Mouse (Mus musculus) G1E (cell line): Measurements from ENCODE around the gene Yod1. TPM values are rescaled to one million over a fixed set of nuclear protein-coding genes. Genes with fewer than 3 reads are reported as not detected.

ENCODE experiments used
- ATAC-seq: 2 replicates; pipeline ENCODE4 v1.8.0; 2016; ENCODE audit warnings: mild to moderate bottlenecking; ENCODE audit not compliant: insufficient number of reproducible peaks, poor library complexity, low FRiP score, severe bottlenecking; ENCODE audit errors: extremely low read depth
- DNase-seq: peaks from one replicate; pipeline ENCODE4 v3.0.0; 2012; ENCODE audit warnings: low spot score
- H3K27me3 ChIP-seq: 2 replicates; pipeline ENCODE4 v1.6.1; 2012; ENCODE audit warnings: mild to moderate bottlenecking, low read length, inconsistent platforms; ENCODE audit not compliant: insufficient read depth
- H3K36me3 ChIP-seq: replicated peaks from 2 replicates; pipeline ENCODE3; 2012; ENCODE audit warnings: mild to moderate bottlenecking, inconsistent platforms
- H3K4me1 ChIP-seq: 2 replicates; pipeline ENCODE4 v1.6.1; 2012; ENCODE audit warnings: low read depth, low read length, inconsistent platforms, mixed read lengths; ENCODE audit not compliant: insufficient read depth
- H3K4me3 ChIP-seq: 2 replicates; pipeline ENCODE4 v1.5.1; 2012; ENCODE audit warnings: low read depth, mild to moderate bottlenecking, inconsistent platforms, low read length, moderate library complexity, mixed read lengths
- H3K9me3 ChIP-seq: replicated peaks from 2 replicates; pipeline ENCODE4 v1.6.1; 2012; ENCODE audit warnings: inconsistent platforms
- CTCF ChIP-seq: IDR thresholded peaks from 2 replicates; pipeline ENCODE4 v1.5.1; 2012; ENCODE audit warnings: low read depth, low read length, inconsistent platforms, mixed read lengths
- GATA1 ChIP-seq: IDR thresholded peaks from 2 replicates; pipeline ENCODE4 v1.6.1; 2012; ENCODE audit warnings: borderline replicate concordance, low read length, inconsistent platforms, mixed read lengths
- GATA2 ChIP-seq: IDR thresholded peaks from 2 replicates; pipeline ENCODE4 v1.6.1; 2012; ENCODE audit warnings: low read depth, low read length, inconsistent platforms, borderline replicate concordance
- POLR2AphosphoS5 ChIP-seq: IDR thresholded peaks from 2 replicates; pipeline ENCODE4 v1.6.1; 2012; ENCODE audit warnings: low read depth, low read length, inconsistent platforms; ENCODE audit not compliant: insufficient replicate concordance
- TAL1 ChIP-seq: conservative IDR thresholded peaks from 2 replicates; pipeline ENCODE4 v1.6.1; 2012; ENCODE audit warnings: low read depth, low read length, inconsistent platforms, mixed read lengths
- polyA plus RNA-seq: library from polyadenylated mRNA; stranded (reverse); fragments of >175 nt; gene quantifications from 2 replicates; pipeline ENCODE4 v1.2.3, GENCODE M21; 2012
- total RNA-seq, 2 experiments: library from RNA; stranded (forward) in 1 of 2; stranded (reverse) in 1 of 2; fragments of 200-1000 nt in 1 of 2; fragments of >200 nt in 1 of 2; fragmentation: Nextera tagmentation in 1 of 2; gene quantifications; 2 replicates each; pipeline ENCODE4 v1.2.3; 2014 to 2017

The Yod1 gene
- total and polyA plus RNA-seq, 3 experiments, result 2.7 to 30.8 (median 21.3) TPM

DNA sequence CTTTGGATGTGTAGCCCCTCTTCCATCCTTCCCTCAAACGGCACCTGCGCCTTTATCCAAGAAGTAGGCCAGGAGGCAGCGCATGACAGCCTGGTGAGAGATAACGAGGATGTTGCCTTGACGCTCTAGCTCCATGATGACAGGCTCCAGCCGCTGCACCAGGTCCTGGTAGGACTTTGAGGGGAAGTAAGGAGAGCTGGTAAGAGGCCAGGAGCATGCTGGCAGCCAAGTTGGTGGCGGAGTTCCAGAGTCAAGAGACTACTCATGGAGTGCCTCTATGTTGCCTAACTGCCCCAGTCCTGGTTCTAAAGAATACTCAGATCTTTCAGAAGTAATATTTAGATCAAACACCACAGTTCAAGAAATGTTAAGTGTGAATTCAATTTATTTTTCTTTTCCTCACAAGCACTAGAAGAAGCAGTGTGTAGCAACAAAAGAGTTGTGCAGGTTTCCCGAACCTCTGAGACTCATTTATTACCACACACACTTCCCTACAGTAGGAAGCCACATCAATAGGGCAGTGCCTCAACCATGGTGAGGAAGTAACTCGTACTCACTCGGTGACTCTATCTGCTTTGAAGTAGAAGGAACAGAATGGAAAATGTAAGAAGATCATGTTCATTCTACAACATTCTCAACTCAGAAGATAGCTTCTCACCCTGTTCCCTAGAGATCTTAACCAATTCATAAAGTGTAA is 17.0 kb upstream of the Yod1 start:
- Histone ChIP-seq H3K36me3 (peaks cover 94% of the 10 kb centered on the region), H3K9me3 (no peaks in the 10 kb centered on the region), H3K4me1 (no peaks in the 10 kb centered on the region), H3K4me3 (no peak overlapping the region), H3K27me3 (no peaks in the 10 kb centered on the region)
- no peak for ATAC-seq
- no peak for DNase-seq
- TF ChIP-seq GATA1, result no peak
- TF ChIP-seq POLR2AphosphoS5, result no peak
- no peak for TF ChIP-seq CTCF
- TF ChIP-seq GATA2, result no peak
- TF ChIP-seq TAL1, result no peak

DNA sequence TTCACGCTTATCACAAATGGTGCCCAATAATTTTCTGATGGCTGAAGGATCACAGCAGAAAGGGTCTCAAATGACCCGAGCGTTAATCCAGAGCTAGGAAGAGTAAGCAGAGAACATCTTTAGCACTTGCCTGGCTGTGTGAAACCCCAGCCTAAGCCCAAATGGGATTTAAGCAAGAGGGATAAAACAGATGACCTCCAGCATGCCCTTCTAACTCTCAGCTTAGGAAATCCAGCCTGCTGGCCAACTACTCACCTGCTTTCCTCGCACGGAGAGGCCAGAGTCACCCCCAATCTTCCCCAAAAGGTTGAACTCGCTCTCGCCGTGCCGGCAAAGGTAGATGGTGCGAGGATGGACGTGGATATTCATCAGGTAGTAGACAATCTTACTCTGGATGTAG is 15.2 kb upstream of the Yod1 start:
- Histone ChIP-seq H3K27me3 (no peaks in the 10 kb centered on the region), H3K36me3 (peaks cover 96% of the 10 kb centered on the region), H3K9me3 (no peaks in the 10 kb centered on the region), H3K4me1 (no peaks in the 10 kb centered on the region), H3K4me3 (no peak overlapping the region)
- no peak for TF ChIP-seq GATA2
- TF ChIP-seq CTCF, result no peak
- TF ChIP-seq GATA1, result no peak
- no peak for TF ChIP-seq TAL1
- no peak for TF ChIP-seq POLR2AphosphoS5
- ATAC-seq, result no peak
- no peak for DNase-seq

DNA sequence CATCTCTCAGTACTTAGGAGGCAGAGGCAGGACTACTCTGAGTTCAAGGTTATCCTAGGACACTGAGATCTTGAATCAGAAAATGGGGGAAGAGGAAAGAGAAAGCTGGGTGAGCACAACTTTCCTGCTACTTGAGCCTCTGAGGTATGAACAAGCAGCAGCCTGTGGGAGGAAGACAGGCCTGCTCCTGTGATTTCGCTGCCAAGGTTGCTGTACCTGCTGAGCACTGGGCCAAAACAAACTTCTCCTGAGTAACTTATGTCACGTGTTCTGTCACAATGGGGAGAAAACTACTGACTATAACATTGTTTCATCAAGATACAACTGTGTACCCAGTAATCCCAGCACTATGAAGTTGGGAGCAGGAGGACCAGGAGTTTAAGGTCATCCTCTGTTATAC is 13.5 kb upstream of the Yod1 start:
- no peak for DNase-seq
- peaks cover 96% of the 10 kb centered on the region for H3K36me3 ChIP-seq
- H3K4me3 ChIP-seq, result no peak overlapping the region
- TF ChIP-seq GATA1, result no peak
- no peak for TF ChIP-seq GATA2
- no peak for TF ChIP-seq POLR2AphosphoS5
- TF ChIP-seq CTCF, result no peak
- TF ChIP-seq TAL1, result no peak
- H3K27me3 ChIP-seq, result no peaks in the 10 kb centered on the region
- no peaks in the 10 kb centered on the region for H3K4me1 ChIP-seq
- H3K9me3 ChIP-seq, result no peaks in the 10 kb centered on the region
- no peak for ATAC-seq

DNA sequence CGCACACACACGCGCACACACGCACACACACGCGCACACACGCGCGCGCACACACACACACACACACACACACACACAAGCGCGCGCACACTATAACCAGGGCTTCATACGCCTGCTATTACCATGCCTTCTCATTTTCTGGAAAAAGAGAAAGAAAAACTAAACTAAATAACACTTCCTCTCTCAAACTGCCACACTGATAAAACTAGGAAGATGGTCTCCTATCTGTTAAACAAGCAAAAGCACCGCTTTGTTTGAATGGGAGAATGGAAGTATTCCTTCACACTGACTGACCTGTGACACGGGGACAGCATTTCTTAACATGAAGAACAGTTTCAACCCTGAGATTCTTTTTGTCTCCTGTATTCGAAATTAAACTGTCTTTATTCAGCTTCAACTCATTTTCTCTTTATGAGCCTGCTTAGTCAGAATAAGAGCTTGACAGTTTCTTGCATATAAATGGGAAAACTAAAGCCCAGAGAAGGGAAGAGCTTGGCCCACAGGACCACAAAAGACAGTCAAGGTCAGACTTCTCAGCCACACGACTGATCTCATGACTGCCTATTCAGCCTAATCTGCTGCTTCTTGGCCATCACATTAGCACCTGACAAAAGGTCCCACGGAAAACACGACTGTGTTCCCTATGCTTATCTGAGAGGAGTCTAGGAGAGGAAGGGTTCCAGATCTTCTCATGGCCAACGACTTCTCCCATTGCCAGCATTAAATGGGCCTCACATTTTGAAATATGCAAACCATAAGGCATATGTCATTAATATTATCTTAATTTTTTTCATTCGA is 6.6 kb upstream of the Yod1 start:
- peaks cover 87% of the 10 kb centered on the region for H3K36me3 ChIP-seq
- TF ChIP-seq GATA1 (no peak), GATA2 (no peak), CTCF (no peak), TAL1 (no peak), POLR2AphosphoS5 (no peak)
- peaks cover 26% of the 10 kb centered on the region for H3K4me1 ChIP-seq

DNA sequence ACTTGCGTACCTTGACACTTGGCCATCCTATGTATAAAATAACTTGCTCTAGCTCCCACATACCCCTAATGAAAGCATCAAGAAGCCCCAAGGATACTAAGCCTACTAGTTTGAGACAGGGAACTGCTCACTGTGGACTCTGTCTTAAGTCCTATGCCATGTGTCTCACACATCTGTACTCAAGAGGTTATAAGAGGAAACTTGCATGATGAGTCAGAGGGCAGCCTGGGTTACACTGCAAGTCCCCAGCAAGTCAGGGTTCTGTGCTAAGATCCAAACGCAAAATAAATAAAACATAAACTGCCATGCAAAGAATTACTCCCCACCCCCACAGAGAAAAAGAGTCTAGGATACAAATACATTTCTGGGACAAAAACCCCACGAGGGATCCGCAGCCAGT is 3.1 kb upstream of the Yod1 start:
- H3K4me3 ChIP-seq, result no peak overlapping the region
- peaks cover 50% of the 10 kb centered on the region for H3K4me1 ChIP-seq
- DNase-seq (no peak), ATAC-seq (no peak)
- no peaks in the 10 kb centered on the region for H3K9me3 ChIP-seq
- TF ChIP-seq POLR2AphosphoS5 (no peak), TAL1 (no peak), GATA1 (no peak), GATA2 (no peak), CTCF (no peak)
- no peaks in the 10 kb centered on the region for H3K27me3 ChIP-seq
- peaks cover 58% of the 10 kb centered on the region for H3K36me3 ChIP-seq

More for the DNA sequence above, 6.6 kb upstream of the Yod1 start:
- DNase-seq (no peak), ATAC-seq (no peak)
- no peaks in the 10 kb centered on the region for H3K27me3 ChIP-seq
- no peaks in the 10 kb centered on the region for H3K9me3 ChIP-seq
- H3K4me3 ChIP-seq, result no peak overlapping the region

DNA sequence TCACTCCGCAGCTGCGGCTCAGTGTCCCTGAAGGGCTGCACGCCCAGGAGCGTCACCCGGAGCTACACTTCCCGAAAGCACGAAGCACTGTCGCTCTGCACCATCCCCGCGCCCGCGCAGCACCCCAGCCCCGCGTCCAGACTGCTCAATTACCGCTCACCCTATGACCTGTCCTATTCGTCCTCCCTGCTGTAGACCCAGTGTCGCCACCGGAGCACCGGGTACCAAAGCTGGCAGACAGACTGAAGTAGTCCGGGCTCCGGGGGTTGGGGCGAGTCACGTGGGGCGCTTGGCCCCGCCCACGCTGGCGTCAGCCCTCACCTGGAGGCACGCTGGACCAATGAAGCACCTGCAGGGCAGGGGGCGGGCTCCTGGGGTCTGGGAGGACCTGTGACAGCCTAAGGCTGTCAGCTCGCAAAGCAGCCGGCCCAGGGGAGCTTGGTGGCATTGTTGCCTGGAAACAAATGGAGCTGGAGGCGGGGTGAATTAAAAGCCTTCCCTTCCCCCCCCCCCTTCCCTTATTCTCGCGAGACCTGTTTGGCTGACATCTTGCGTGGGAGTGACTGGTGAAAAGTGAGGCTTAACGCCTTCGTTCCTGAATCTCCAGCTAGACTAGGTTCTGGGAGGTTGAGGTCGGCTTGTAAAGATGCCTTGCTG is 1.4 kb upstream of the Yod1 start, which contains the start of gene Gm29427:
Gene Gm29427, minus strand, starts transcription at position 239 of the 657 bp plus-strand sequence.
- peak; percentile 78 for ATAC-seq
- H3K4me1 ChIP-seq, result peaks cover 54% of the 10 kb centered on the region
- H3K36me3 ChIP-seq, result peaks cover 49% of the 10 kb centered on the region
- H3K27me3 ChIP-seq, result no peaks in the 10 kb centered on the region
- no peaks in the 10 kb centered on the region for H3K9me3 ChIP-seq
- TF ChIP-seq GATA1 (no peak), TAL1 (no peak), CTCF (no peak), GATA2 (no peak), POLR2AphosphoS5 (no peak)
- peak within 1 kb of the TSS; percentile 85 for H3K4me3 ChIP-seq
- DNase-seq, result peak; percentile 91
